Mouse (Mus musculus) macrophage (primary cell): ENCODE results near the gene Bcr. TPM values are rescaled to one million over a fixed set of nuclear protein-coding genes. Genes with fewer than 3 reads are reported as not detected.

Source experiments
- H3K27ac ChIP-seq: fragments of 350-480 bp; formaldehyde crosslinking; 2 replicates; pipeline ENCODE4 v1.9.0; 2021
- H3K36me3 ChIP-seq: fragments of 350-480 bp; formaldehyde crosslinking; 2 replicates; pipeline ENCODE4 v1.9.0; 2021; ENCODE audit errors: inconsistent target
- H3K4me3 ChIP-seq: fragments of 350-480 bp; formaldehyde crosslinking; 2 replicates; pipeline ENCODE4 v1.9.0; 2021; ENCODE audit errors: inconsistent target
- H3K79me2 ChIP-seq: fragments of 350-480 bp; formaldehyde crosslinking; 2 replicates; pipeline ENCODE4 v1.9.0; 2021; ENCODE audit errors: inconsistent target
- WGBS: methylation state at CpG from one replicate; pipeline ENCODE4 v1.1.7; 2026; ENCODE audit warnings: inconsistent platforms; ENCODE audit not compliant: missing documents; 5-methylcytosine and 5-hydroxymethylcytosine counted together
- polyA plus RNA-seq: library from polyadenylated mRNA; stranded (reverse); fragments of 250-400 nt; gene quantifications from 3 replicates; pipeline ENCODE4 v1.2.4, GENCODE M21; 2018; ENCODE audit warnings: inconsistent platforms

Gene Bcr
- polyA plus RNA-seq, 1 experiment from 2014 or later, result 1.4 TPM

DNA sequence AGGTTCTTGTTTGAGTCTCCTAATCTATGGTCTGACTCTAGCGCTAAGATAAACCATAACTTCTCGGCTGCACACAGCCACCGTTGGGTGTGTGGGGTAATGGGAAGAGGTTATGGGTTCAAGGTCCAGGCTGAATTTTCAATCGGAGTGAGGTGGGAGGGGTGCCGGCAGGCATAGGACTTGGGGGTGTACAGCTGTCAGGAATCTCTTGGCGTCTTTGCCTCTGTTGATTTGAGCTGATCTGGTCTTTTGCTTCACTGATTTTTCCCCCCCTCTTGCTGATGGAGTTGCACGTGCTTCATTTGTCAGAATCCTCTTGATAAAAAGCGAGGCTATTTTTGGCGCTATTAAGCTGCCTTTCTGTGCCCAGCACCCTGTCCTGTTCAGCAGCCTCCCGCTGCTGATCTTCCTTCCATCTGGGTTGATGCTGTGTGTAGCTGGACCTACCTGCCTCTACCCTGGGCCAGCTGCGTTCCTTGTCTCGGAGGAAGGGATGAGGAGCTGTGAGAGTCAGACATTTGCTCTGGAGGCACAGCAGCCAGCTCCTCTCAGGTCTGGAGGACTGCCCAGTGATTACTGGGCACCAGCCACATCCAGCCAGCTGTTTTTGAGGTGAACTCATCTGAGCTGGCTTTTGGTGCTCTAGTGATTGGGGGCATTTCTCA is 3.0 kb downstream of the Bcr start:
- 73% methylated on average over 12 of the region's 12 CpGs for WGBS
- Histone ChIP-seq H3K79me2 (no peaks in the 10 kb centered on the region; the same call in 1 of the 2 replicates), H3K4me3 (no peak overlapping the region), H3K27ac (no peak overlapping the region), H3K36me3 (no peaks in the 10 kb centered on the region)

DNA sequence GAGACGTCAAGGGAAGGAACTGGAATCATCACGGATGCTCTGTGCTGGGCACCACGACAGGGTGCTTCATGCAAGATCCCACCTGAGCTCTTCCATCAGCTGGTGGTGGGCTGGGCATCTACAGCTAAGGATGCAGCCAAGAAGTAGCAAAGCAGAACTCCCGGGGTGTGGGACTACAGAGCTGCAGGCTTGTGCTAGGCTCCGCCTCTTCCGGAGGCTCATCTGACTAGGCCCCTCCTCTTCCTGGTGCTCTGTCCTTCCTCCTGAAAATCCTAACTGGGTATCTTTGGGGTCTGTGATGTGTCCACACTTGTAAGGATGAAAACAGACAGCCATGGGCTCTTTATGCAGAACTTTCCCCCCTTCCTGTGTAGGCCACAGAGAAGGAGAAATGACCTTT is 5.3 kb downstream of the Bcr start:
- Histone ChIP-seq H3K4me3 (no peak overlapping the region), H3K27ac (no peak overlapping the region), H3K36me3 (no peaks in the 10 kb centered on the region), H3K79me2 (no peaks in the 10 kb centered on the region; the same call in 1 of the 2 replicates)
- WGBS, result 77% methylated on average over 6 of the region's 6 CpGs

DNA sequence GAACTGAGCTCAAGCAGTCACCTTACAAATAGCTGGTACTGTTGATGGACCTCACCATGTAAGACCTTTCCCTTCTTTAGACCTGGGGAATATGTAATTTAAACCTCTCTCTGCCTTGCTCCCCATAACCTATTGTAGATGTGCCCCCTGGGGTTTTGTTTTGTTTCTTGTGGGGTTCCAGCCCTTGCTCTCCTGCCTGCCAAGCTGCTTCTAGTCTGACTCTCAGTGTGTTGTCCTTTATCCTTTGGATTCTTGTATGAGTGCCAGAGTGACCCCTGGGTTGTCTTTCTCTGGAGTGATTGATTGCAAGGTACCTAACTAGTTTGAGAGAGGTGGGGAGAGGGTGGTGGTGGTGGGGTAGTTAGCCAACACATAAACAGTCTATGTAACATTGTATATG is 7.1 kb downstream of the Bcr start:
- H3K79me2 ChIP-seq, result no peaks in the 10 kb centered on the region
- H3K27ac ChIP-seq, result no peak overlapping the region
- no peaks in the 10 kb centered on the region for H3K36me3 ChIP-seq
- H3K4me3 ChIP-seq, result no peak overlapping the region

DNA sequence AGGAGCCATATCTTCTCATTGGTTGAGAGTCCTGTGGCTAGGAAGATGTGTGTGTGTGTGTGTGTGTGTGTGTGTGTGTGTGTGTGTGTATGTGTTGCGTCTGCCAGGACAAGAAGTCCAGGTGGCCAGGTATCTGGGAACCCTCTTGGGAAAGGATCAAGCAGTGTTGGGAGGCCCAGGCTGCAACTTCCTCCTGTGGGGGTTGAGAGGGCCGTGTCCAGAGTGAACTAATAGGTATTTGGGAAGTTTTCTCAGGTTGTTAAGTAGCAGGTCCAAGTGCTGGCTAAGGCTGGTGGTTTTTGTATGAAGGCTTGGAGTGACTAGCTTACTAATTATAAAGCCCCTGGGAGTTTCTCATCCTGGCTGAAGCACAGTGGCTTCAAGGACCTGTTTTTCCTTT is 7.7 kb downstream of the Bcr start:
- Histone ChIP-seq H3K4me3 (no peak overlapping the region), H3K27ac (no peak overlapping the region), H3K36me3 (no peaks in the 10 kb centered on the region), H3K79me2 (no peaks in the 10 kb centered on the region)
- 70% methylated on average over 2 of the region's 2 CpGs for WGBS

DNA sequence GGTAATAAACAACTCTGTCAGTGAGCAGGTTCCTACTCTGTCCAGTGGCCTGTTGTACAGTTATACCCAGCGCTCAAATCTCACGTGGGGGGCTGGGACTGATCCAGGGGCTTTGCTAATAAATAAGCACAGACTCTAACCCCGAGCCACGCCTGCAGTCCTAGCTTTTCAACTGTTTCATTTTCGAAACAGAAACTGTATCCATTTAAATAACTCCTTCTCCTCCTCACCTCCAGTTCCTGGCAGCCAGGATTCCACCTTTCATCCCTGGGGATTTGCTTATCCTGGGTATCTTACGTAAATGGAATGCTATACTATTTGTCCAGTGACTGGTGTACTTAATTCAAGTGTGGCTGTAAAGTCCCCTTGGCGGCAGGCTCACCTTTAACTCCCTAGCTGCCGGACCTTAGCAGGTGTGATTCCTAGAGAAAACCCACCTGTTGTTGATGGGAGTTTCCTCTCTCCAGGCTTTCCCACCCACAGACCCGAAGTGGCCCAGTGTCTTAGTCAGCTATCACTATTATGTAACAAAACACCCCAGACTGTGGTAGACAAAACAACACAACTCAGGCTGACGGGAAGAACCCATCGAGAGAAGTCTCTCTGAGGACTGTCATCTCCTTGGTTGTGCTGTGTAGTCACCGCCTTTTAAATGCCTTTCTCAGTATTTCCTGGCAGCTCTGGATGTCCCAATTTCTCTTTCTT is 8.4 kb downstream of the Bcr start:
- no peaks in the 10 kb centered on the region for H3K79me2 ChIP-seq
- no peaks in the 10 kb centered on the region for H3K36me3 ChIP-seq
- H3K27ac ChIP-seq, result no peak overlapping the region
- no peak overlapping the region for H3K4me3 ChIP-seq
- WGBS, result 67% methylated on average over 12 of the region's 12 CpGs

DNA sequence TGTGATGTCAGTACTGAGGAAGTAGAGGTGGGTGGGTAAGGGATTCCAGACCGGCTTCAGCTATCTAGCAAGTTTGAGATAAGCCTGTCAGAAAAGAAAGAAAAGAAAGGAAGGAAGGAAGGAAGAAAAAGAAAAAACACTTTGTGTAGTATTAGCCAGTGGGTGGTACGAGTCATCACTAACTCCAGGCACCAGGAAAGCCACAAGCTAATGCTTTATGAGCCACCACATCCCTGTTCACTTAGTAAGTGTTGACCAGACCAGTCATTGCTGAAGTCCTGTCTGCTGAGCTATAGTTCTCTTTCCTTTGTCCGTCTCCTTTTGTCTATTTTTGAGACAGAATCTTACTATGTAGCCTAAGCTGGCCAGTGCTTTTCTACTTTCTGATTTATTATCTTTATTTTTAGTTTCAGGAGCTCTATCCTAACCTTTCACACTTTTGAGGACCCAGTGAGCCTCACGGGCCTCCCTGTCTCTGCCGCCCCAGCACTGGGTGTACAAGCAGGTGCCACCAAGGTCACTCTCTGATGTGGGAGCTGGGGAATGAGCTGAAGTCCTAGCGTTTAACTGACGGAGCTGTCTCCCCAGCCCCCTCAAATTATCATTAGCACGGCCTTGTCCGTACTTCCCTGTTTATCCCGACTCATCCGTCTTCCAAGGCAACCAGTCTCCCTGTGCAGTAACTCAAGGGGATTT is 10.0 kb downstream of the Bcr start:
- H3K4me3 ChIP-seq, result no peak overlapping the region
- H3K36me3 ChIP-seq, result no peaks in the 10 kb centered on the region
- no peaks in the 10 kb centered on the region for H3K79me2 ChIP-seq
- whole genome bisulfite sequencing, result 72% methylated on average over 11 of the region's 11 CpGs
- H3K27ac ChIP-seq, result no peak overlapping the region

- WGBS, result 83% methylated on average over 5 of the region's 5 CpGs
- no peak overlapping the region for H3K4me3 ChIP-seq
- no peak overlapping the region for H3K27ac ChIP-seq
- H3K79me2 ChIP-seq, result no peaks in the 10 kb centered on the region
- H3K36me3 ChIP-seq, result no peaks in the 10 kb centered on the region
These were observed 15.3 kb downstream of the Bcr start for GRCm38 (mm10) chr10:75075665-75076064.

- Histone ChIP-seq H3K79me2 (no peaks in the 10 kb centered on the region), H3K27ac (no peak overlapping the region), H3K4me3 (no peak overlapping the region), H3K36me3 (no peaks in the 10 kb centered on the region)
- 75% methylated on average over 14 of the region's 14 CpGs for WGBS
These were observed 18.1 kb downstream of the Bcr start for GRCm38 (mm10) chr10:75078174-75079128.

DNA sequence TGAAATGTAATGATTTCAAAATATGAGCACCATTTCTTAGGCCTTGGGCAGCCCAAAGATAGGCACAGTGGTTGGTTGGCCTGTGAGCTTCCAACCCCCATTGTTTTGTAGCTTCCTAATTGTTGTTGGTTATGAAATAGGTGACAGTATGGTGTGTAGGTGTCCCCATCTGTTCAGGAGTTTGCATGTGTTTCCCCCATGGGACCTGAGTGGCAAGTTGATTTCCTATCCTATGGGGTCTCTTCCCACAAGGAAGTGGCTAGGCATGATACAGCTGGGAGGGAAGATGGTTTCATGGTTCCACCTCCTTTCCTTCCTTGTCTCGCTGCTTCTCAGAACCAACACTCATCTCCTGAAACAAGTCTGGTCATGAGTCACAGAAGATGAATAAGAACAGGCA is 24.9 kb downstream of the Bcr start:
- Histone ChIP-seq H3K4me3 (no peak overlapping the region), H3K27ac (no peak overlapping the region), H3K79me2 (no peaks in the 10 kb centered on the region), H3K36me3 (no peaks in the 10 kb centered on the region)
- WGBS, result 72% methylated on average over 1 of the region's 1 CpGs

- Histone ChIP-seq H3K36me3 (no peaks in the 10 kb centered on the region), H3K27ac (no peak overlapping the region), H3K79me2 (no peaks in the 10 kb centered on the region), H3K4me3 (no peak overlapping the region)
- WGBS, result 82% methylated on average over 4 of the region's 4 CpGs
These were observed 28.1 kb downstream of the Bcr start for GRCm38 (mm10) chr10:75088471-75088870.

DNA sequence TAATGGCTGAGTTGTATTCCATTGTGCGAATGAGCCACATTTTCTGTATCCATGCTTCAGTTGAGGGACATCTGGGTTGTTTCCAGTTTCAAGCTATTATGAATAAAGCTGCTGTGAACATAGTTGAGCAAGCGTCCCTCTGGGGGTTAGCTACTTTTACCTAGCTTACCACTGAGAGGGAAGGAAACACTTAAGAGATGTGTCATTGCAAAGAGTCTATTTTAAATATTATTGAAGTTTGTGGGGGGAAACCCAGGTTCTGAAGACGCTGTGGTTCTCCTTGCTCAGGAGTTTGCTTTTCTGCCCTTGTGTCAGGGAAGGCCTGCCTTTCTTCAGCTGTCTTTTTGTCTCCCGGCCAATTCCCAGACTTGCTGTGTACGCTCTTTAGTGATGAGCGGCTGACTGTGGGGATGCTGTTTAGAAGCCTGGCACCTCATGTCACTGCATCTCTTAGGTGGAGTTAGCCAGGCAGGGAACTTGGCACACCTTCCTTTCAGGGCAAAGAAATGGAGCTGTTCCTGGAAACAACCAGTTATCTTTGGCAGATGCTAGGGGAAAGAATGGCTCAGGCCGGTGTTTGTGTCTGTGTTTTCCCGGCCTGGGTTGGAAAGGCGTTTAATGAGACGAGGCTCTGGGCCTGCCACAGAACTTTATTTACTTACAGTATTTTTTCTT is 31.2 kb downstream of the Bcr start:
- H3K4me3 ChIP-seq, result no peak overlapping the region
- WGBS, result 72% methylated on average over 10 of the region's 10 CpGs
- no peak overlapping the region for H3K27ac ChIP-seq
- no peaks in the 10 kb centered on the region for H3K36me3 ChIP-seq
- no peaks in the 10 kb centered on the region for H3K79me2 ChIP-seq

GRCm38 (mm10) chr10:75093252-75093987 is 33.0 kb downstream of the Bcr start:
- Histone ChIP-seq H3K27ac (no peak overlapping the region), H3K4me3 (no peak overlapping the region)
- 75% methylated on average over 22 of the region's 22 CpGs for WGBS

GRCm38 (mm10) chr10:75094338-75094737 is 33.9 kb downstream of the Bcr start:
- H3K36me3 ChIP-seq, result no peaks in the 10 kb centered on the region
- H3K27ac ChIP-seq, result no peak overlapping the region
- 100% methylated on average over 1 of the region's 1 CpGs for WGBS
- H3K4me3 ChIP-seq, result no peak overlapping the region
- H3K79me2 ChIP-seq, result no peaks in the 10 kb centered on the region

More at GRCm38 (mm10) chr10:75093252-75093987, 33.0 kb downstream of the Bcr start:
- Histone ChIP-seq H3K36me3 (no peaks in the 10 kb centered on the region), H3K79me2 (no peaks in the 10 kb centered on the region)
